Mouse (Mus musculus): ENCODE measurements around the gene Irf2bp2.

Irf2bp2 gene

DNA sequence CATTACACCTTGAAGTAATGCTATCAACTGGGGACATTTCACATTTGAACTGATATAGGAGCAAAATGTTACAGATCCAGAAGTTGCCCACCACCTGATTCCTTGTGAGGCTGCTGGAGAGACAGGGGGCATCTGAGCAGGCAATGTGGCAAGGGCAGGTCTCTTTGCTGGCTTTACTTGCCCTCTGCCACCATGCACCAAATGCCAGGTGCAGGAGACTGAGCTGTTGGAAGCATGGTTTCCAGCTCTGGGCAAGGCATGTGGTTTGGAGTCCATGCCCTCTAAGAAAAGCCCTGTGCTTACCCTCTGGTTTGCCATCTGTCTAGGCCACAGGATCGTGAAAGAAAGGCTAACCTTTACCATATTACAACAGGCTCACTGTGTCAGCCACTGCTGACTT, 24.1 kb downstream of the Irf2bp2 start:
- DNase-seq (ENCODE audit: low read depth, low spot score): no peak

DNA sequence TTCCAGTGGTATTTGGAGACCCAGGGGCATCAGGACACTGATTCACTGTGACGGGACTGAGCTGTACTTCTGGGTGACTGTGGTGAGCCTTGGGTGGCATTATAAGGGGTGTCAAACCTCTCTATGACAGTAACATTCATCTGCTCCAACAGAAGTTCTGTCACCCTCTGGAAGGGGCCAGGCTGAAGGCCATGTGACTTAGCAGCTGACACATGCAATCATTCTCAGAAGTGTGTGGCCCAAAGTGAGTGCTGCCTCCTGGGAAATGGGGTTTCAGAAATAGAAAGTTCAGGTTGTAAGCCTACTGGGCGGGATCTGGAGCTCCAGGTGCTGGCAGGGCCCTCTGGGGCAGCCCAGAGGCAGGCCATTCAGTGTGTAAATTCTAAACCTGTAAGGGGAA, 26.1 kb downstream of the Irf2bp2 start:
- no peak for DNase-seq (ENCODE audit: low read depth, low spot score)

DNA sequence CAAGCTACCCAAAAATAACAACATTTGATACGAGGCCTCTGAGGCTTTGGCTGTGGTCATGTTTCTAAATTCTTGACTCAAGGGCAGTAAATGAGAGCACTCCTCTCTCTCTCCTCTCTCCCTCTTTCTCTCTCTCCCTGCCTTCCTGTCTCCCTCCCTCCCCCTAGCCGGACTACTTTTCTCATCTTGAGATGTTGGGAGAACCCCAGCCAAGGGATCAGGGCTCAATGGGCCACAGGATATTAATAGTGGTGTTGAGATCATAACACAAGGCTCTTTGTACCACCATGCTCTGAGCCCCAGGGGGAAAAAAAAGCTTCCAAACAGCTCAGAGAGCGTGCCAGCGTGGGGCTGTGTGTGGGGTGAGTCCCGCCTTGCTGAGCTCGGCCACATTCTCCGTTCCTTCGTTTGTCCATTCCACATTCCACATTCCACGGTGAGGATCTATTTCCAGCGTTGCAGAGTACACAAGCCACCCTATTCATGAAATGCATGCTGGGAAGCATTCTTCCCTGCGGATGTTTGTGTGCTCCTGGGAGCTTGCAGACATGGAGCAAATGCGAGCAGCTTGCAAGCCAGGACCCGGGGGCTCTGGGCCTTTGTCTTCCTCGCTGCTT, 27.2 kb downstream of the Irf2bp2 start:
- DNase-seq (ENCODE audit: low read depth, low spot score): no peak

DNA sequence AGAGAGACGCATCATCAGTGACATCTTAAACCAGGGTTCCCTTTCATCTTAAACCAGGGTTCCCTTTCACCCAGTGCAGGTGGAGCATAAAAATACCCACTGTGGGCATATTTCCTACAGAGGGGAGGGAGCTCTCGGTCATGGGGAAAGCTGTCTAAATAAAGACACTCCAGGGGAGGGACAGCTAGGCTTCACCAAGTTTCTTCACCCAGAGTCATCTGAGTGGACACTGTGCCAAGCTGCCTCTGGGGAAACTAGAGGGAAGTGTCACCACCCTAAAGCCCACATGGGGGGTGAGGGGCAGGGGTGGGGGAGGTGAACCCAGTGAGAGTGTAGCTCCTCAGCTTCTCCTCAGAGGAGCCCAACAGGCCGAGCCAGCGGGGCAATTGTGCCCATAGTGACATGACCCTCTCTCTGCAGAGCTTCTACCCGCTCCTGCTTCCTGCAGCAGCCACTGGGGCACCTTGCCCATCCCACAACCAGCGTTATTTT, 27.8 kb downstream of the Irf2bp2 start:
- DNase-seq (ENCODE audit: low read depth, low spot score): no peak

DNA sequence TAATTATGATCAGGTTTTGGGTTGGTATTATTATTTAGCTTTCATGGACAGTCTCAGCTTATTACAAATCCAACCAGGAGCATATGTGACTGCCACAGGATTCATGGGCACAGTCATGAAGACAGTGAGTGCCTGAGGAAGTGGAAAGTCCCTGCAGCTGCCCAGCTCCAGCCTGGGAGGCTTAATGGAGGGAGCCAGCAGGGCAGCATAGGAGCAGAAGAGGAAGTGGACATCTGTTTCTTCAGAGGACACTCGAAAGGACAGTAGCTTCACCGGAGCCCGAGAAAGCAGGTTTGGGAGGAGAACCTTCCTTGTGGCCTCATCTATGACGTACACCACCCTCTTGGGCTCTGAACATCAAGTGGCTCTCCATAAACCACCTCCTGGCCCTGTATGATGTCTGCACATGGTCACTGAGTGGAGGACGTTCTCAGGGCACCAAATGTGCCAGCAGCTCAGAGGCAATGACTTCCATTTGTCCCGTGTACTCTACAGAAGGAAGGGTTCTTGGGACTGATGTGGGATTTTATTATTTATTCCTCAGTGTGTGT, 28.5 kb downstream of the Irf2bp2 start:
- no peak for DNase-seq (ENCODE audit: low read depth, low spot score)

DNA sequence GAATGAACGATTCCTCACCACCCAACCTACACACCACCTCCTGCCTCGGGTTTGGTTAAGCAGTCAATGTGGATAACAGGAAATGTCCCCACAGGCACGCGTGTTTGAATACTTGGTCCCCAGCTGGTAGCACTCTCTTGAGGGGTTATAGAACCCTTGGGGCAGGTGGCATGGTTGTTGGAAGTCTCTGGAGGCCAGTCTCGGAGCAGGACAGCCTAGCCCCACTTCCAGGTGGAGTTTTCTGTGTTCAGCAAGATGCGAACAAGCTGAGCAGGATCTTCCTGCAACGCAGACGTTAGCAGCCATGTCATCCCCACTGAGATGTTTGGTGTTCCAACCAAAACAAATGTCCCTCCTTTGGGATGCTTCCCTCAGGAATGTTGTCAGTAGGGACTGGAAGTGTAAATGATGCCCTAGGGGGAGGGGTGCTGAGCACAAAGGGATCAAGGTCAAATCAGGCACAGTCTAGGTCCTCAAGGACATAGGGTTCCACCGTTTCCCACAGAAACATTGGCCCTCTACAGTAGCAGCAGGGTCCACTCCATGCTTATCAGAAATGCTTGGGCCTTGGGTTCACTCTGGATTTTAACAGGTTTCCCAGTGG, 29.1 kb downstream of the Irf2bp2 start:
- DNase-seq (ENCODE audit: low read depth, low spot score): no peak

DNA sequence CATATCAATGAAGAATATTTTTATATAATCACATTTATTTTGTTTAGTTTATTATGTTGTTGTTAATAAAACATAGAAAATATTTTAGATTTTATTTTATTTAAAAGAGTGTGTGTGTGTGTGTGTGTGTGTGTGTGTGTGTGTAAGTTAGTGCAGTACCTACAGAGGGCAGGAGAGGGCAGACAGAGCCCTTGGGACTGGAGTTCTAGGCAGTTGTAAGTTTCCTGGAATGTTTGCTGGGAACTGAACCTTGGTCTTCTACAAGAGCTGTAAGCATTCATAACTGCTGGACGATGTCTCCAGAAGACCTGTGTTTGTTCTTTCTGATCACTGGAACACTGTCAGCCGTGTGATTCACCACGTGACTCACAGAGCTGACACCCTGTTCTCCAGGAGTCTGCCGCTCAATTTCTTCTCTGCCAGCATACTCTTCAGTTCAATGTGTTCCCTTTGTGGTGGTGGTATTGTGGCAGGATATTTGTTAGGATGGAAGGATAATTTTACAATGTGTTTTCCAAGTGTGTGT, 32.4 kb downstream of the Irf2bp2 start:
- DNase-seq (ENCODE audit: low read depth, low spot score): no peak

DNA sequence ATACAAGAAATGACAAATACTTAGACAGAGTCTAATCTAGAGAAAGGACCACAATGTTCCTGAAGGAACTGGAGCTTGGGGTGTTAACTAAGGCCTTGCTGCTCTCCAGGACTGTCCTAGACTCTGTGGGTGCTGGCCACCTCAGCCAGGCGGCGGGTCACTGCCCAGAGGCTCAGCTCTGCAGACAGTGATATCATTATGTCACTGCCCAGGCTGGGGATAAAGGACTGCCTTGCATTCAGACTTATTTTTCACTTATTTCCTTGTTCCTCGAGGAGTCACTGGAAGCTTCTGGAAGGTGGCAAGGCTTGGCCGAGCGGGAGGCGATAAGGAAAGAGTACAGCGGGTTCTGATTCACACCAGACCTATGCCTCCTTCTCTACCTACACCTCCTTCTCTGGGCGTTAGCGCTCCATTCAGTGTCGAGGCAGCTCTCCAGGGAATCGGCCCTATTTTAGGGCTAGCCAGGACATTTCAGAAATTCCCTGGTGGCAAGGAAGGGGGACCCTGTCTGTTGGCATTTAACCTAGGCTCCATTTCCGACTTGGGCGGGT, 35.3 kb downstream of the Irf2bp2 start:
- no peak for DNase-seq (ENCODE audit: low read depth, low spot score)

DNA sequence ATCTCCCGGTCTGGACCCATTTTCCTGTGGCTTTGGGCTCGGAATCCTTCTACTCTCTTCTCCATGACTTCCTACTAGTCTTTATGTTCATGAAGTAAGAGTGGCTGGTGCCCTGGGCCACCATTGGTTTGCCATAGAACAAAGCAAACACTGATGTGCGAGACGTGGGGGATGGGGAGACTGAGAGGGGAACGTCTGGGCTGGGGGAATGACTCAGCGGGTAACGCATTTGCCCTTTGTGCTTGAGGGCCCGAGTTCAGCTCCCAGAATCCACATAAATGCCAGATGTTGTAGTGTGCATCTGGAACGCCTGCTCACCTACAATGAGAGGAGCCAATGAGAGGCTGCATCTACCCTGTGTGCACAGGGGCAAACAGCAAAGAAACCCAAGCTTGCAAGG, 36.4 kb downstream of the Irf2bp2 start:
- no peak for DNase-seq (ENCODE audit: low read depth, low spot score)

DNA sequence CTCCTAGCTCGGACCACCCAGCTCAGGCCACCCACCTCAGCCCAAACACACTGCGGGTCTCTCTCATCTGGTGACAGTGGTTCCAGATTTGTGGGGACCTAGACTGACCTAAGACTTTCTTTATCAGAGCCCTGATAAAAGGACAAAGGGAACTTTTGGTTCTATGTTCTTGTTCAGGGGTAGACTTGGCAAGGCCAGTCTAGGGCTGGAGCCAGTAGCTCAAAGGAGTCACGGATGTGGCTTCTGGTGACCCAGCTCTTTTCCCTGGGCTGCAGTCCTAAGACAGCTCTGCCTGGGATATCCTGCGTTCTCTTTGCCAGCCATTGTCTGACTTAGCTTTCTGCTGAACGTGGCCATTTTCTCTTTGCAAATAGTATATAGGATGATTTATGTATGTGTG, 37.1 kb downstream of the Irf2bp2 start:
- DNase-seq (ENCODE audit: low read depth, low spot score): no peak

DNA sequence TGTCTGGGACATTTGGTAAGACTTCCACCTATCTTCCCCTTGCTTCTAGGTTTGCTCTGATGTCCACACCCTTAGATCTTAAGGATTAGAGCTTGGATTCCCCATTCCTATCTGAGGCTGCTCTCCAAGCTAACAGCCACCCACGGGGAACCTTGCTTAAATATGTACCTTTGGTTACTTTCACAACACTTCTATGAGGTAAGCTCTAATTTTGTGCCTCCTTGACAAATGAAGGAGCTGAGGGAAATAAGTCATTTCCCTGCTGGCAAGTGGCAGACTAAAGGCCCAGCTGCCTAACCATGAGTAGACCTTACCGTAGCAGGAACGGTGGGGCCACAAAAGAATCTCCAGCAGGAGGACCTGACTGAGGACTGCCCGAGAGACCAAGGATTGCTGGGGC, 39.0 kb downstream of the Irf2bp2 start:
- no peak for DNase-seq (ENCODE audit: low read depth, low spot score)

DNA sequence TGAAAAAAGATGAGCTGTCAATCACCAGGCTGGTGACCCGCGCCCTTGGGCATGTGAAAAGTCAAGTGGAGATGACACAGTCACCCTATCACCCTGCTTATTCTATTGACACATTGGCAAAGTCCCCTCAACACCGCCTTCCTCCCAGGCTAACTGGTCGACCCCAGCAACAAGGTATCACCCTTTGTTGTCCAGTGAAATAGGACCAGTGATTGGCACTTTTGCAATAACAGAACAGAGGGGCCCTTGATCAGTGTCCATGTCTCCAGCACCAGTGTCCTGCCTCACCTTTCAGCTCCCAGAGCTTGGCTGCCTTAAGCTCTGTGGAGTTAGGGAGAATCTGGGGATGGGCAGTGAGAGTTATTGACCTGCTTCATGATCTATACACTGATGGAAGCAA, 41.9 kb downstream of the Irf2bp2 start:
- no peak for DNase-seq (ENCODE audit: low read depth, low spot score)

DNA sequence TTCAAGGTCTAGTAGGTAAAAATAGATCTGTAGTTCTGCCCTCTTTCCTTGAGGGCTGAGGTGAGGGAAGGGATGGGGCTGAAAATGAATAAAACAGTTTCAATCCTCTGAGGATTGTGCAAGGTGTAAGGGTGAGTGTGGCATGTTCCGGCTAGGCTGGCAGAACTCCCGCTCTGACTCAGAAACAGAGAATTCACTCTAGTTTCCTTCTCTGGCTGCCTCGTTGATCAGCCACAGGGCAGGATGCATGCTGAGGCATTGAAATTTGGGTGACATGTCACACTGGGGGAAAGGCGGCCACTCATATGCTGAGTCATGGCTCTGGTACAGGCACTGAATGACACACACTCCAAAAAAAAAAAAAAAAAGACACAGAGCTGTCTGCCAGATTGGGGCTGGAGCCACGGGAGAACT, 42.8 kb downstream of the Irf2bp2 start:
- DNase-seq (ENCODE audit: low read depth, low spot score): no peak

DNA sequence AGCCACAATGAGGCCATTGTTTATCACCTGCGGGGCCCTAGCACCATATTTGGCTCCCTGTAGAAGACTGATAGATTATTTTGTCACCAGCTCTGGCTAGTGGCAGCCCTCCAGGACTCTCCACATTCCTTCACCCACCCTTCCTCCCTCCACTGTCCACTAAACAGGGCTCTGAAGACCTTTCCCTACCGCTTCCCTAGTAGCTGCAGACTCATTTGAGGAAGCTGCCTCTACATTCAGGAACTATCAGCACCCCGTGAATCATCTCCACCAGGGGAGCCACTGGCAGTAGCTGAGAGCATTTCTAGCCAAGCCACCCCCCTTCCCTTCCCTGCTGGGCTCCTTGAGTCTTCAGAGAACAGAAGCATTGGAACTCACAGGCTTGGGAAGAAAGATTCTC, 45.9 kb downstream of the Irf2bp2 start:
- DNase-seq (ENCODE audit: low read depth, low spot score): no peak

DNA sequence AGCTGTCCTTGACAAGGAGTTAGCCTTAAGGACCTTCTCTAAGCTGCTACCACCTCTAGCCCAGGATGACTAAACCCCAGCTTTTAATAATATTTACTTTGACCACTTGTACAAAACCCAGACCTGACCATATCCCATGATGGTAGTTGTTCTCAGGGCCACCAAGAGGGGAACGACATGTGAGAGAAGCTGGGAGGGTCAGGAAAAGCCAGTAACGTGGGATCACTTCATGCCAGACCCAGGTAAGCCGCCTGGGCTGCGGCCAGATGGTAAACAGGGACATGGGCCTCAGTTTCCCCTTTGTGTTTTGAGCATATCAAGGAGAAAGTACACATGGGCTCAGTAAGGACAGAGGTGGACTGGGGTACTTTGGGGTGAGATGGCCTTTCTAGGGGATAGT, 46.4 kb downstream of the Irf2bp2 start:
- DNase-seq (ENCODE audit: low read depth, low spot score): no peak

DNA sequence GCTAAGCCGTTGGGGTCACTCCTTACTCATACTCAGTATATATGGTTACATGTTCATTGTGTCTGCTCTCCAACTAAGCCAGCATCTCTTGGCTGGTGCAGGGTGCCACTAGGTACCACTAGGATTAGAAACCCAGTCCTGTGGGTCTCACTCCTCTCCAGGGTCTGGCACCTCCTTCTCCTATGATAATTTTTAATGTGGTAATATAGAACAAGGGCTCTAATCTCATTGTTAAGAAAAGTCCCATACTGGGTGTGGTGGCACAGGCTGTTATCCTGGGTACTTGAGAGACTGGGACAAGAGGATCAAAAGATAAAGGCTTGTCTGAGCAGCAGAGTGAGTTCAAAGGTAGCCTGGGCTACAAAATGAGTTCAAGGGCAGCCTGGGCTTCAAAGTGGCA, 47.3 kb downstream of the Irf2bp2 start:
- DNase-seq (ENCODE audit: low read depth, low spot score): no peak

DNA sequence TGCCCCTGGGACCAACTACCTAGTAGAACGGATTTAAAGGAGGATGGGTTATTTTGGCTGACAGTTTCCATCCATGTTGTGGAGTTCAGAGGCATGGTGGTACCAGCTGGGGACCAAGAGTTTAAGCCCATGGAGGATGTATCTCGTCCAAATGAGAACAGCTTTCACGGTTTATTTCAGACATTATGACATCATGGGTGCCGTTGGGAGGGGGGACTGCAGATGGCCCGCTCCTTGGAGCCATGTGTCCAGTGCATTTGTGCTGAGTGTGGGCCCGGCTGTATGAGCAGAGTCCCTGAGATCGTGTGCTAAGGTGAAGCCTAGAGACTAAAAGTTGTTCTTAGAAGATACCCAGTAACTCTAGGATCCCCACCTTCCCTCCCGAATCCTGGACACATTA, 50.4 kb downstream of the Irf2bp2 start:
- DNase-seq (ENCODE audit: low read depth, low spot score): no peak

DNA sequence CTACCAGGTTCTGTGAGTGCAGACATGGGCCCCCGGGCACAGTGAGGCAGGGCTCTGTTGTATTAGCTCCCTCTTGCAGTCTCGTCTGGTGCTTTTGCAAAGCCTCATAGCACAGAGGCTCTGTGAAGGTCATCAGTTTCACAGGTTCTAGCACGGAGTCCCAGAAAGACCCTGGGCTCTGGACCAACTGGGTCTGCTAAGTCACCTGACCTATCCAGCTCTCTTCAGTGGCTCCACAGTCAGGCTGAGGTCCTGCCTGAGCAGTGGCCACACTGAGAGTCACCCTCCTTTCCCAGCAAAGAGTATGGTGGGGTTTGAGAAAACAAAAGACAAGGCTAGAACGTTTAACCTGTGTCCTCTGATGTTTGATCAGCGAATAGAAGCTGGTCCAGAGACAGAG, 51.0 kb downstream of the Irf2bp2 start:
- no peak for DNase-seq (ENCODE audit: low read depth, low spot score)

DNA sequence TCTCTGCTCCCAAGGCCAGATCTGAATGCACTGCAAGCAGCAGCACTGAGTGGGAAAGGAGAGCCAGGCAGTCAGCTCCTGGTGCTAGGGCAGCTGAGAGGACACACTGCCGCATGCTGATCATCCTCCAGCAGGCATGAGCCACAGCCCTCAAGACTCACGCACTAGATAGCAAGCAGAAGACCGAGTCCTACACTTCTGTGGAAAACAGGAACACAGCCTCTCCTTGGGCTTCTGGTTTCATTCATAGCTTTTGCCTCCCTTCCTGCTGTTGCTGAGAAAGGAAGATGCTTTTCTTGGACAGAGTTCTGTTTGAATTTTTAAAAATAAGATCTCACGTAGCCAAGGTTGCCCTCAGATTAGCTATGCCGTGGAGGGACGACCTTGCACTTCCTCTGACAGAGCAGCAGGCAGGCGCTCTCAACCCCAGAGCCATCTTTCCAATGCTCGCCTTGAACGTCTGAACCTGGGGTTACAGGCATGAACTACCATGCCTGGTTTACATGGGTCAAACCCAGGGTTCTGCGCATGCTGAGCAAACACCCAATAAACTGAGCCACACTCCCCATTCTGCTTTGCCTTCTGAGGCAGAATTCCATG, 51.6 kb downstream of the Irf2bp2 start:
- DNase-seq (ENCODE audit: low read depth, low spot score): no peak

DNA sequence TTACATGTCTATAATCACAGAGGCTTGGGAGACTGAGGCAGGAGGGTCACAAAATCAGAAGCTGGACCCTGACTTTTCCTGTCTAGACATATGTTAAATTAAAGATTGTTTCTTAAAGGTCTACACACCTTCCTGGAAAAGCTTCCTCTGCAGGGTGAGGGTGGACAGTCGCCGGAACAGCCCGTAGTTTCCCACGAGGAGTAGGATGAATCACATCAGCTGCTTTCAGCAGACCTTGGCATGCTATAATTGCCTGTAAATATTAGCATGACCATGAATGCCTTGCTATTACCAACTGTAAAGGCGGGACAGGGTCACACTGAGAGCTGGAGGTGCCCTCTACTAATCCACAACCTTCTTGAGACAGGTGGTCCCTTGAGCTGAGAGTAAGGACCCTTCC, 53.5 kb downstream of the Irf2bp2 start:
- no peak for DNase-seq (ENCODE audit: low read depth, low spot score)

DNA sequence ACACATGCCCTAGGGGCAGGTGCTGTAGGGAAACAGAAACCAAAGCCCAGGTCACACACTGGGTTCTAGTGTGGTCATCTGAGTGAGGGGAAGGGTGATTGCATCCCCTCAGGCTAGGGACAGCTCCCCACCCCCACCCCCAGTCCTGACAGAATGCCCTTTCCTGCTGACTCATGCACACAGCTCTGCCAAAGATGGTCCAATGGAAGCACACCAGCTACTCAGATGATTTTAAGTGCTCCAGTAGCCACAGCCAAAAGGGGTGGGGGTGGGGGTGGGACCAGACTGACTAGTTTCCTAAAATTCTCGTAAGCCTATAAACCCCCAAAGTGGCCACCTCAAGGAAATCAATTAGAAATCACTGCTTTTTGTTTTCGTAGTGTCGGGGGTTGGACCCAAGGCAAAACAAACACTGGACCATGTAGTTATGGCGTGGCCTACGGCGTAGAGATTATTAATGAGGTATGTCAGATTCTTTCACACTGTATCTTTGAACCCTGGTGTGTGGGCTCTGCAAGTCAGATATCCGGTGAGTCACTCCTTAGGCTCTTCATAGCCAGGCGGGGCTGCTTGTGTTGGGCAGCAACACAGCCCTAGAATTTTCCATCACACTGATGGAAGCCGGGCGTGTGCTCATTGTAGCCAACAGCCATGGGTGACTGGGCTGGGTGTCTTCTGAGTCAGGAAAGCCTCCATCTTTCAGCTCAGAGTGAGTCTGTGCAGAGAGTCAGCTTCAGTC, 54.3 kb downstream of the Irf2bp2 start:
- DNase-seq (ENCODE audit: low read depth, low spot score): no peak
